25 mouse cellular contexts compared by ENCODE assay signal in the genomic region with DNA sequence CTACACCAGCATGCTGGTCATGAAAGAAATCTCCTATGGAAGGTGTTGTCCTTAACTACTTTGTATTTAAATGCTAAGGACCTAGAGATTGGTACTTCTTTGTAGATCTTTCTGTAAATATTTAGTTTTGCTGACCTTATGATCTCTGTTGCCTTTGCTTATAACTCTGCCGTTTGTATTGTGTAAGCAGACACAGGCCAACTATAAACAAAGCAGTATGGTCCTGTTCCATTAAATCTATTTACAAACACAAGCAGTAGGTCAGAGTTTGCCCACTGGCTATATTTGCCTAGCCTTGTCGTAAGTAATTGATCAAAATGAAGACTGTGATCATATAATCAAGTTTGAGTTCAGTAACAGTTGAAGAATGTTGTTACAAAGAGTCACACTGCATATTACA.
"Had no signal": no experiment of that assay in that cellular context is flagged by ENCODE, and none has a peak within 500 bp of the region (broad histone marks: within the 10 kb centered on the region; RNA-seq: fewer than 3 reads in every experiment).

No protein-coding gene starts in this region.

- H3K36me3 ChIP-seq: heart, embryonic 15.5 days had no signal

- H3K4me3 ChIP-seq: forebrain, embryonic 15.5 days; heart, adult 2 months; heart, embryonic 13.5 days; heart, embryonic 15.5 days; hindbrain, embryonic 13.5 days; hindbrain, embryonic 15.5 days; kidney, embryonic 15.5 days; left cerebral cortex, adult 2 months; limb, embryonic 10.5 days; limb, embryonic 12.5 days had no signal

- H3K27ac ChIP-seq: forebrain, embryonic 15.5 days; heart, adult 2 months; heart, embryonic 13.5 days; heart, embryonic 15.5 days; hindbrain, embryonic 13.5 days; hindbrain, embryonic 15.5 days; hindbrain, postnatal 0 days; kidney, embryonic 15.5 days; kidney, postnatal 0 days; left cerebral cortex, adult 2 months; limb, embryonic 10.5 days; limb, embryonic 12.5 days had no signal

- H3K9ac ChIP-seq: forebrain, embryonic 15.5 days; forebrain, postnatal 0 days; heart, embryonic 13.5 days; heart, embryonic 15.5 days; hindbrain, embryonic 13.5 days; hindbrain, embryonic 15.5 days; kidney, embryonic 15.5 days; limb, embryonic 12.5 days had no signal

- DNase-seq: forebrain, postnatal 0 days; gastrocnemius, postnatal 14 days; gastrocnemius, postnatal 36 days; heart, adult 11 months; heart, adult 2 months; heart, postnatal 14 days; heart, postnatal 36 days; kidney, adult 11 months; kidney, adult 2 months; kidney, adult 9 months; kidney, postnatal 14 days; kidney, postnatal 36 days had no signal

- H3K27me3 ChIP-seq: forebrain, embryonic 15.5 days; heart, embryonic 13.5 days; heart, embryonic 15.5 days; hindbrain, embryonic 13.5 days; hindbrain, embryonic 15.5 days; kidney, embryonic 15.5 days; limb, embryonic 12.5 days had no signal

- H3K4me1 ChIP-seq: forebrain, embryonic 15.5 days; heart, embryonic 13.5 days; heart, embryonic 15.5 days; hindbrain, embryonic 13.5 days; hindbrain, embryonic 15.5 days; kidney, embryonic 15.5 days; limb, embryonic 10.5 days; limb, embryonic 12.5 days had no signal

- ATAC-seq: forebrain, embryonic 15.5 days; forebrain, postnatal 0 days; hindbrain, postnatal 0 days; intestine, embryonic 16.5 days had no signal

- H3K9me3 ChIP-seq: forebrain, embryonic 15.5 days; heart, embryonic 13.5 days; heart, embryonic 15.5 days; hindbrain, embryonic 13.5 days; hindbrain, embryonic 15.5 days; kidney, embryonic 15.5 days; limb, embryonic 10.5 days; limb, embryonic 12.5 days had no signal

- H3K4me2 ChIP-seq: forebrain, embryonic 15.5 days; heart, embryonic 11.5 days; heart, embryonic 13.5 days; heart, embryonic 15.5 days; hindbrain, embryonic 13.5 days; hindbrain, embryonic 15.5 days; kidney, embryonic 15.5 days; limb, embryonic 12.5 days had no signal
